Mouse (Mus musculus) heart, embryonic 13.5 days (tissue): ENCODE measurements around the gene Fam53b. TPM values are rescaled to one million over a fixed set of nuclear protein-coding genes. Genes with fewer than 3 reads are reported as not detected.
A peak's percentile ranks its signal among the peaks of the same experiment; 100 is the strongest.

Source experiments
- ATAC-seq: fragments of 200-750 bp; cut with Nextera tagmentation; 2 replicates; pipeline ENCODE4 v1.8.0; 2017; ENCODE audit warnings: moderate TSS enrichment; ENCODE audit not compliant: insufficient number of reproducible peaks, low FRiP score, low TSS enrichment; ENCODE audit errors: extremely low read depth
- H3K27ac ChIP-seq: fragments of 300-500 bp; sonication (generic); replicated peaks from 2 replicates; pipeline ENCODE4 v1.5.1; 2015; ENCODE audit warnings: moderate library complexity, mild to moderate bottlenecking, inconsistent platforms
- H3K27me3 ChIP-seq: fragments of 300-500 bp; sonication (generic); replicated peaks from 2 replicates; pipeline ENCODE4 v1.6.1; 2015; ENCODE audit warnings: mild to moderate bottlenecking, inconsistent platforms
- H3K36me3 ChIP-seq: fragments of 300-500 bp; sonication (generic); 2 replicates; pipeline ENCODE4 v1.6.1; 2015; ENCODE audit warnings: mild to moderate bottlenecking, inconsistent platforms
- H3K4me1 ChIP-seq: fragments of 300-500 bp; sonication (generic); 2 replicates; pipeline ENCODE4 v1.6.1; 2015; ENCODE audit warnings: inconsistent platforms
- H3K4me2 ChIP-seq: fragments of 300-500 bp; sonication (generic); 2 replicates; pipeline ENCODE4 v1.6.1; 2015; ENCODE audit warnings: inconsistent platforms, mild to moderate bottlenecking, moderate library complexity
- H3K4me3 ChIP-seq: fragments of 300-500 bp; sonication (generic); 2 replicates; pipeline ENCODE4 v1.5.1; 2015; ENCODE audit warnings: moderate library complexity, mild to moderate bottlenecking, inconsistent platforms
- H3K9ac ChIP-seq: fragments of 300-500 bp; sonication (generic); 2 replicates; pipeline ENCODE4 v1.6.1; 2015; ENCODE audit warnings: inconsistent platforms, mild to moderate bottlenecking, moderate library complexity
- H3K9me3 ChIP-seq: fragments of 300-500 bp; sonication (generic); 2 replicates; pipeline ENCODE4 v1.6.1; 2016; ENCODE audit warnings: inconsistent platforms
- WGBS: fragments of 180-500 bp; shearing (Covaris S2); methylation state at CpG from one replicate; pipeline ENCODE4 v1.1.7; 2015; ENCODE audit warnings: mixed read lengths; 5-methylcytosine and 5-hydroxymethylcytosine counted together
- polyA plus RNA-seq: library from polyadenylated mRNA; unstranded; fragments of >200 nt; fragmentation: Nextera tagmentation; extraction: Ambion mirVana; gene quantifications from 2 replicates; pipeline ENCODE4 v1.2.1, GENCODE M21; 2015

Gene Fam53b
- polyA plus RNA-seq, 1 experiment from 2014 or later: 12.5 TPM

- peak overlapping the region; percentile 18; the same call in 1 of the 2 replicates for H3K4me2 ChIP-seq
- no peak overlapping the region for H3K4me3 ChIP-seq
- peak overlapping the region; percentile 33; the same call in 1 of the 2 replicates for H3K9ac ChIP-seq
- peaks cover 79% of the 10 kb centered on the region for H3K4me1 ChIP-seq
- 27% methylated on average over 6 of the region's 6 CpGs for WGBS
- no peaks in the 10 kb centered on the region for H3K9me3 ChIP-seq
- no peaks in the 10 kb centered on the region for H3K36me3 ChIP-seq
- ATAC-seq: no peak
- H3K27me3 ChIP-seq: no peaks in the 10 kb centered on the region
- H3K27ac ChIP-seq: 0 out of 2 replicates have a peak overlapping the region, but pooled peaks have one; percentile 50
These were observed 3.3 kb downstream of the Fam53b start for GRCm38 (mm10) chr7:132810368-132810767.

- no peak overlapping the region for H3K4me3 ChIP-seq
- H3K27ac ChIP-seq: 0 out of 2 replicates have a peak overlapping the region, but pooled peaks have one; percentile 75
- peaks cover 85% of the 10 kb centered on the region for H3K4me1 ChIP-seq
- no peaks in the 10 kb centered on the region for H3K27me3 ChIP-seq
- no peak for ATAC-seq
- peak overlapping the region; percentile 43; the same call in 1 of the 2 replicates for H3K4me2 ChIP-seq
- no peaks in the 10 kb centered on the region for H3K9me3 ChIP-seq
- no peaks in the 10 kb centered on the region for H3K36me3 ChIP-seq
- peak overlapping the region; percentile 69; the same call in 1 of the 2 replicates for H3K9ac ChIP-seq
- 62% methylated on average over 6 of the region's 6 CpGs for WGBS
These were observed 4.0 kb downstream of the Fam53b start for GRCm38 (mm10) chr7:132809721-132810120.

- Histone ChIP-seq H3K36me3 (no peaks in the 10 kb centered on the region), H3K4me1 (peaks cover 85% of the 10 kb centered on the region), H3K9ac (peak overlapping the region; percentile 69), H3K4me3 (no peak overlapping the region), H3K27me3 (no peaks in the 10 kb centered on the region), H3K9me3 (no peaks in the 10 kb centered on the region), H3K4me2 (peak overlapping the region; percentile 43), H3K27ac (peak overlapping the region; percentile 75)
- WGBS: 8% methylated on average over 20 of the region's 20 CpGs
- no peak for ATAC-seq
These were observed 4.6 kb downstream of the Fam53b start for GRCm38 (mm10) chr7:132808841-132809682.

GRCm38 (mm10) chr7:132808051-132808796, 5.5 kb downstream of the Fam53b start:
- Histone ChIP-seq H3K4me1 (peaks cover 93% of the 10 kb centered on the region), H3K4me2 (peak overlapping the region; percentile 43), H3K9me3 (no peaks in the 10 kb centered on the region), H3K36me3 (no peaks in the 10 kb centered on the region), H3K27me3 (no peaks in the 10 kb centered on the region), H3K27ac (peak overlapping the region; percentile 75), H3K9ac (peak overlapping the region; percentile 70), H3K4me3 (no peak overlapping the region)
- 58% methylated on average over 7 of the region's 7 CpGs for WGBS
- ATAC-seq: no peak

- H3K9me3 ChIP-seq: no peaks in the 10 kb centered on the region
These were observed 6.5 kb downstream of the Fam53b start for GRCm38 (mm10) chr7:132806926-132807857.

GRCm38 (mm10) chr7:132806286-132806685, 7.4 kb downstream of the Fam53b start:
- Histone ChIP-seq H3K27ac (peak overlapping the region; percentile 75), H3K4me1 (peaks cover 100% of the 10 kb centered on the region), H3K9ac (peak overlapping the region; percentile 70), H3K36me3 (no peaks in the 10 kb centered on the region), H3K4me2 (no peak overlapping the region), H3K4me3 (no peak overlapping the region), H3K27me3 (no peaks in the 10 kb centered on the region), H3K9me3 (no peaks in the 10 kb centered on the region)
- ATAC-seq: no peak
- 55% methylated on average over 5 of the region's 5 CpGs for WGBS

More at GRCm38 (mm10) chr7:132806926-132807857, 6.5 kb downstream of the Fam53b start:
- Histone ChIP-seq H3K27me3 (no peaks in the 10 kb centered on the region), H3K4me3 (no peak overlapping the region), H3K9ac (peak overlapping the region; percentile 70), H3K27ac (peak overlapping the region; percentile 75), H3K4me1 (peaks cover 100% of the 10 kb centered on the region), H3K36me3 (no peaks in the 10 kb centered on the region), H3K4me2 (no peak overlapping the region)
- no peak for ATAC-seq
- WGBS: 57% methylated on average over 13 of the region's 13 CpGs

- ATAC-seq: no peak
- Histone ChIP-seq H3K4me1 (peaks cover 100% of the 10 kb centered on the region), H3K27ac (no peak overlapping the region), H3K36me3 (no peaks in the 10 kb centered on the region), H3K27me3 (no peaks in the 10 kb centered on the region), H3K4me2 (no peak overlapping the region), H3K4me3 (no peak overlapping the region), H3K9ac (no peak overlapping the region), H3K9me3 (no peaks in the 10 kb centered on the region)
- 66% methylated on average over 5 of the region's 5 CpGs for WGBS
These were observed 8.7 kb downstream of the Fam53b start for GRCm38 (mm10) chr7:132804951-132805350.

- H3K4me1 ChIP-seq: peaks cover 100% of the 10 kb centered on the region
- H3K27me3 ChIP-seq: no peaks in the 10 kb centered on the region
- H3K36me3 ChIP-seq: no peaks in the 10 kb centered on the region
- H3K9me3 ChIP-seq: no peaks in the 10 kb centered on the region
- no peak overlapping the region for H3K4me2 ChIP-seq
- 74% methylated on average over 7 of the region's 7 CpGs for WGBS
- H3K27ac ChIP-seq: peak overlapping the region; percentile 78; the same call in 1 of the 2 replicates
- H3K4me3 ChIP-seq: no peak overlapping the region
- ATAC-seq: no peak
- no peak overlapping the region for H3K9ac ChIP-seq
These were observed 9.2 kb downstream of the Fam53b start for GRCm38 (mm10) chr7:132804461-132804860.

- no peaks in the 10 kb centered on the region for H3K9me3 ChIP-seq
- H3K9ac ChIP-seq: no peak overlapping the region
- H3K4me2 ChIP-seq: no peak overlapping the region
- ATAC-seq: no peak
- H3K36me3 ChIP-seq: no peaks in the 10 kb centered on the region
- H3K27me3 ChIP-seq: no peaks in the 10 kb centered on the region
- 60% methylated on average over 3 of the region's 3 CpGs for WGBS
- peaks cover 100% of the 10 kb centered on the region for H3K4me1 ChIP-seq
- H3K27ac ChIP-seq: peak overlapping the region; percentile 78; the same call in 1 of the 2 replicates
- H3K4me3 ChIP-seq: no peak overlapping the region
These were observed 9.7 kb downstream of the Fam53b start for GRCm38 (mm10) chr7:132803962-132804361.

- Histone ChIP-seq H3K27me3 (no peaks in the 10 kb centered on the region), H3K9me3 (no peaks in the 10 kb centered on the region), H3K9ac (peak overlapping the region; percentile 47; the same call in 1 of the 2 replicates), H3K36me3 (no peaks in the 10 kb centered on the region), H3K4me2 (no peak overlapping the region), H3K4me3 (no peak overlapping the region), H3K27ac (peak overlapping the region; percentile 78), H3K4me1 (peaks cover 98% of the 10 kb centered on the region)
- ATAC-seq: no peak
- WGBS: 67% methylated on average over 2 of the region's 2 CpGs
These were observed 10.3 kb downstream of the Fam53b start for GRCm38 (mm10) chr7:132803336-132803735.
